Mouse (Mus musculus): Measurements from ENCODE around the gene Txndc16.

Gene Txndc16

DNA sequence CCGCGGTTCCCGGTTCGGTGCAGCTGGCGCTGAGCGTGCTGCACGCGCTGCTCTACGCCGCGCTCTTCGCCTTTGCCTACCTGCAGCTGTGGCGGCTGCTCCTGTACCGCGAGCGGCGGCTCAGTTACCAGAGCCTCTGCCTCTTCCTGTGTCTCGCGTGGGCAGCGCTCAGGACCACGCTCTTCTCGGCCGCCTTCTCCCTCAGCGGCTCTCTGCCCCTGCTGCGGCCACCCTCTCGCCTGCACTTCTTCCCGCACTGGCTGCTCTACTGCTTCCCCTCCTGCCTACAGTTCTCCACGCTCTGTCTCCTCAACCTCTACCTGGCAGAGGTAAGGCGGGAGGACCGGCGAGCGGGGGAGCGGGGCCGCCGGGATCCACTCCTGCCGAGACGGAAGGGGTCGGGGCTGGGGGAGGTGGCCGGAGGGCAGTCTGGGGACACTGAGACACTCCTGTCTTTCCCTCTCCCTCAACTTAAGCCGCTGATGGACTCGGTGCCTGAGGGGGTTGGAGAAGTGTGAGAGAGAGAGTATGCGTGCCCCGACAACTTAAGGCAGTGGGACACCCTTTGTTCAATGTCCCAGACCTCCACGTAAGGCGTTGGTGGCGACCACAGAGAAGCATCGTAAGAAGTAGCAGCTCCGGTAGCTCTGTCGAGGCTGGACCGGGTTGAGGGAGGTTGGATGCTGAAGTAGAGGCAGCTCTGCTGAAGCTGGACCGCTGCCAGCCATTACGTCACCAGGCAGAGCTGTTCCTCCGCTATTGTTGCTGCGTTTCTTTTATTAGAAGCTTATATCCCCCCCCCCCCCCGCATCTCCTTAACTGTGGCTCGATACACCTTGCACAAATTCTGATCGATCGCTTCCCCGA is at the start of gene Txndc16:
TSS of gene Txndc16 (minus strand) at position 239 of the 867 bp plus-strand sequence.
- DNase-seq (ENCODE audit: low spot score) = peak; percentile 80

GRCm38 (mm10) chr14:45263831-45264592 is 43.9 kb upstream of the Txndc16 start:
- DNase-seq (ENCODE audit: low spot score) = no peak

DNA sequence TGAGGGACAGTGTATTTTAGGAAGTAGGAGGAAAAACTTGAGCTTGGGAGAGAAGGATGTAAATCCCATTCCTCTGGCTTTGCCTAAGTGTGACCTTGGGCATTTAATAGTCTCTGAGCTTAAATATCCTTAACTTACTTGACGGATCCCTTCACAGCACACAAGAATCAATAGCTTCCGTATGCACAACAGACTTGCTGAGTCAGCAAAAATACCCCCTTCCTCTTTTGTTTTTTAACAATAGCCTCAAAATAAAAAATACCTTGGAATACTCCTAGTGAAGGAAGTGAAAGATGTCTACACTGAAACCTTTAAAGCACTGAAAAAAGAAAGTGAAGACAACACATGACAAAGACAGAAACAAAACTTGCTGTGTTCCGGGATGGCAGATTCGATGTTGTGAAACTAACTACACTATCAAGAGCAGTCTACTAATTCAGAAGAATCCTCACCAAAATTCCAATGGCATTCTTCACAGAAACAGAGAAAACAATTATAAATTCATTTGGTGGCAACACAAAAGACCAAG is 31.5 kb upstream of the Txndc16 start:
- DNase-seq (ENCODE audit: low spot score) = no peak

- no peak for DNase-seq (ENCODE audit: low spot score)
These were observed 21.5 kb upstream of the Txndc16 start for GRCm38 (mm10) chr14:45241613-45242012.

GRCm38 (mm10) chr14:45239042-45239441 is 18.9 kb upstream of the Txndc16 start:
- DNase-seq (ENCODE audit: low spot score) = no peak

DNA sequence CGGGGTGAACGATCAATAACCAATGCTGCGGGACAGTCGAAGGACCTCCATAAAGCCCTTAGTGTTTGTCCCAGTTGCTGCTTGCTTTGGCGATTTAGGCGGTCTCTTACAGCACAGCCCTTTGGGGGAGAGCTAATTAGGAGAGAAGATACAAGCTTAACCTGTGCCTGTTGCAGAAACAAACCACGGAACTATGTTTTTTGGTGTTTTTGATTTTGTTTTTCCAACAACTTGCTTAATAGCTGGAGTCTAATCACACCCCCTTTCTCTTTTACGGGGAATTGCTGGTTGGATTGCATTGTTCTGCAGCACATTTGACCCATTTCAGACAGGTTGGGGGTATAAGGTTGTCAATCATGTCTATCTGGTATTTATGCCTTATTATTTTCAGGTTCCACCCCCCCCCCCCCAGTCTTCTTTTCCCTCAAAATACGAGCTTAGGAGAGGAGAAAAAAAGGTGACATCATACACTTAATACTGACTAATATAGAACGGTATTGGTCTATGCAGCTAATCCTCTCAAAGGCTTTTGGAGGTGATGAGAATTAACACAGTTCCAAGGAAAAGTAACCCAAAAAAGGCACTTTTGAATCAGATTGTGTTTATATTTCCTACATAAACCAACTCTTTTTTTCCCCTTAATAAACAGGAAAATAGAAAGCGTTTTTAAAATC is 966 bp upstream of the Txndc16 start:
- DNase-seq (ENCODE audit: low spot score) = no peak

GRCm38 (mm10) chr14:45219281-45220089 is 643 bp downstream of the Txndc16 start, which contains the start of gene Gpr137c:
Gene Gpr137c, plus strand, starts transcription at chr14:45219717.
- DNase-seq (ENCODE audit: low spot score) = peak; percentile 99

- no peak for DNase-seq (ENCODE audit: low spot score)
These were observed 2.4 kb downstream of the Txndc16 start for GRCm38 (mm10) chr14:45217693-45218092.

DNA sequence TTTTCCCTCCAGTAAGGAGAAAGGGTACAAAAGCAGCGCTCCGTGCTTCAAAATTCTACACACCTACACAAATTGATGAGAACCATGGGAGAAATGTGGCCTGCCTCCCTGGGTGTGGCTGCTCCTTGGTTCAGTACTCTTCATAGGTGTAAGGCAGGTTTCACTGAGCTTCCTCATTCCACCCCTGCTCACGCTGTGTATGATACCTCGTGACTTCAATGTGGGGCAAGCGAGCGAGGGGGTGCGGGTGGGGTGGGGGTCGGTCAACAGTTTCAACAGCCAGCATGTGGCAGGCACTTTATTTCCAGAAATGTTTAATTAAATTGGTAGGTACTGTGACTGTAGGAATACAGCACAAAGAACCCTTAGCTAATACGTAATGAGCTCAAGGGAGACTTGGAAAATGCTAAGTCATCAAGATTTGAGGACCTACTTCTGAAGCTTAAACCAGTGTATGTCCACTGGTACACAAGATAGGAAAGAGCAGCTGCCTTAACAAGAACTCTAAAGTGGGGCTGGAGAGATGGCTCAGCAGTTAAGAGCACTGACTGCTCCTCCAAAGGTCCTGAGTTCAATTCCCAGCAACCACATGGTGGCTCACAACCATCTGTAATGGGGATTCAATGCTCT is 3.3 kb downstream of the Txndc16 start:
- DNase-seq (ENCODE audit: low spot score) = no peak

DNA sequence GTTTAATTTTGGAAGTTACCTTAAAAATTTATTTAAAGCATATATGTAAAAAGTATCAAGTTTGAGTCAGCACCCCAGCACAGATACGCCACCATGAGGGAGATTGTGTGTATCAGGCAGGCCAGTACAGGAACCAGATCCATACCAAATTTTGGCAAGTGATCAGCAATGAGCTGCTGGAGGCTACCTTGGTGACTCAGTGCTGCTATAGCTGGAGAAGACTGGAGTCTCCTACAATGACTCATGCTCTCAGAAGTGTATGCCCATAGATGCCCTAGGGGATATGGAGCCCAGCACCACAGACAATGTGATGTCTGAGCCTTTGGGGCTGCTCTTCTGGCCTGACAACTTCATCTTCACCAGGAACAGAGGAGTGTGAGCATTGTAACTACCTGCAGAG is 8.7 kb downstream of the Txndc16 start:
- no peak for DNase-seq (ENCODE audit: low spot score)

DNA sequence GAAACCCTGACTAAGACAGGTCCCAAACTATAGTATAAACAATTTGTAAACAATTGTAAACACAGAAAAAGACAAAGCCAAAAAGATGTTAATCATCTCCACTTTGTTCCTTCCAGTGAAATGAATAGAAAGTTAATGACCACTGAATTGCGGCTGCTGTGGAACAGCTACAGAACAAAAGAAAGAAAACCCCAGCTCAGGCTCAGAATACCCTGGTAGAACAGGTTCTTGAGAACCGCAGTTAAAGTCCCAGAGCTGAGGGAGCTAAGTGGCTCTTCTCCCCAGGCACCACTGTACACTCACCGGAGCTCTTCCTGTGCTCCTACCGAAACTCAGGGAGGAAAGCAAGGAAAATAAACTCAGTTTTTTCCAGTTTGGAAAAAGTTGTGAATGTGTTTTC is 9.4 kb downstream of the Txndc16 start:
- no peak for DNase-seq (ENCODE audit: low spot score)

DNA sequence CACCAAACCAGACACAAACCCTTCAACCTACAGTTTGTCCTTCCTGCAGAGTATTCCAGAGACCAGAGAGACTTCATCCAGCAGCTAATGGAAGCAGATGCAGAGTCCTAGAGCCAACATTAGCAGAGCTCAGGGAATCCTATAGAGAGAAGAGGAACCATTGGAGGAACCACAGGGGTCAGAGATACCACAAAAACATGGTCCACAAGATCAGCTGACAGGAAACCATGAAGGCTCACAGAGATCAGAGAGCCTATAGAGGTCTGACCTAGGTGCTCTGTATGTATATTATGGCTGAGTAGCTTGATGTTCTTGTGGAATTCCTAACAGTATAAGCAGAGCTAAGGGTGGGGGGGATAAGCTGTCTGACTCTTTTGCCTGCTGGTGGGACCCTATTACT is 19.5 kb downstream of the Txndc16 start:
- no peak for DNase-seq (ENCODE audit: low spot score)

GRCm38 (mm10) chr14:45190999-45191398 is 29.1 kb downstream of the Txndc16 start:
- DNase-seq (ENCODE audit: low spot score) = no peak

DNA sequence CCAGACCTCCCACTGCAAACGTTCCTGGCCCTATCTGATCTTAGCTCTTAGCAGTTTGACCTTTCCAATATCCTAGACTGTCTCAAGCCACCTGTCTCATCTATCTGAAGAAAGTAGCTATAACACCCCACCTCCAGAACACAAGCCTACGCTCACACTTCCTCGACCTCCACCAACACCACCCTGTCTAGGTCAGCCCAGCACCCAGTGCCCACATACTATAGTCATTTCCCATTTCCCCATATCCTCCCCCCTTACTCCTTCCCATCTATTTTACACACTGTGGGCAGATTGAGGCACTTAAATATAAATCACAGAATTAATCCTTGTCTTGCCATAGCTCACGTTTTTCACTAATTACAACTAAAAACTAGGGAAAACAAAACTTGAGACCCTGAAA is 38.5 kb downstream of the Txndc16 start:
- DNase-seq (ENCODE audit: low spot score) = no peak

DNA sequence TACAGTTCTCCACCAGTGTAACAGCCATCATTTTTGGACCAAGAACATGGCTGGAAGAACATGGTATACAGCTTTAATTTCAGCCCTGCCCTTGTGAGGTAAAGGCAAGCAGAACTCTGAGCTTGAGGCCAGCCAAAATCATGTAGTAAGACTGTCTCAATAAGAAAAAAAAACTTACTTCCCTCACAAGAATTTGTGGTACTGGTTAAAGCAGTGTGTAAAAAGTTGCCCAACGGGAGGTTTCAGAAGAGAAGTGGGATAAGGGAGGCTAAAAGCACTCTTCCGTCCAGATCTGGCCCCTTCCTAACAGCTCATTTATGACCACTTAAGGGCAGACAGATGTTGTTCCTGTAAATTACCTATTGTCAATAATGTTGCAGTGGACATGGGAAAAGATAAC is 40.5 kb downstream of the Txndc16 start:
- no peak for DNase-seq (ENCODE audit: low spot score)

DNA sequence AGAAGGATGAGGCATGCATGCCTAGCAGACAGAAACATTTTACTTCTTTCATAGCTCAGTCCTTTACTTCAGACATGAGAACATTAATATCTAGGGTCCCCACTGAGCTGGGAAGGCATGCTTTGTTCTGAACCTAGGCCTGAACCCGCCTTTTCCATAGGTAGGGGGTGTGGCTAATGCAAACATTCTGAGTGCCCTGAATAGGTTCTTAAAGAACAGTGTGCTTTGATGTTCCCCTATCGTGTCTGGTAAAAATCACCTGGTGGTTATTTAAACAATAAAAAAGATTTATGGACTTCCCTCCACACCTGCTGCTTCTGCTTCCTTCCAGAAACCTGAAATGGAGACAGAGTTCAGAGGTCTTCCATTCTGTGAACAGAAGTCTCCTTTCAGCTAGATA is 40.9 kb downstream of the Txndc16 start:
- no peak for DNase-seq (ENCODE audit: low spot score)

GRCm38 (mm10) chr14:45175012-45175740 is 45.0 kb downstream of the Txndc16 start:
- DNase-seq (ENCODE audit: low spot score) = no peak

DNA sequence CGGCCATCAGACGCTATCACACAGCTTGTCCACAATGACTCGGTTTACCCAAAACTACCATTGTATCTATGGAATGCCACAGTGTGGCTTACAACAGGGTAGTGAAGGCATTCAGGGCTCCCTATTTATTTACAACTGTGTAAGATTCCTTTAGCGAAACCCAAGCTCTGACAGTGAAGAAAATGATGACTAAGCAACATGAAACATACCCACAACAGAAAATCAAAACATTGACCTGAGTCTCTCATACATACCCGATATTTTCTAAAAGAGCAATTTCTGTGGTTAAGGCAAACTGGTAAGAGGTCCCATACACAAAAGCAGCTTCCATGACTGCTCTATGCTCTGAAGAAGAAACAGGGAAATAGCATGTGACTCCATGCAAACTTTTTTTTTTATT is 47.9 kb downstream of the Txndc16 start:
- DNase-seq (ENCODE audit: low spot score) = no peak

- no peak for DNase-seq (ENCODE audit: low spot score)
These were observed 52.8 kb downstream of the Txndc16 start for GRCm38 (mm10) chr14:45167366-45167765.

DNA sequence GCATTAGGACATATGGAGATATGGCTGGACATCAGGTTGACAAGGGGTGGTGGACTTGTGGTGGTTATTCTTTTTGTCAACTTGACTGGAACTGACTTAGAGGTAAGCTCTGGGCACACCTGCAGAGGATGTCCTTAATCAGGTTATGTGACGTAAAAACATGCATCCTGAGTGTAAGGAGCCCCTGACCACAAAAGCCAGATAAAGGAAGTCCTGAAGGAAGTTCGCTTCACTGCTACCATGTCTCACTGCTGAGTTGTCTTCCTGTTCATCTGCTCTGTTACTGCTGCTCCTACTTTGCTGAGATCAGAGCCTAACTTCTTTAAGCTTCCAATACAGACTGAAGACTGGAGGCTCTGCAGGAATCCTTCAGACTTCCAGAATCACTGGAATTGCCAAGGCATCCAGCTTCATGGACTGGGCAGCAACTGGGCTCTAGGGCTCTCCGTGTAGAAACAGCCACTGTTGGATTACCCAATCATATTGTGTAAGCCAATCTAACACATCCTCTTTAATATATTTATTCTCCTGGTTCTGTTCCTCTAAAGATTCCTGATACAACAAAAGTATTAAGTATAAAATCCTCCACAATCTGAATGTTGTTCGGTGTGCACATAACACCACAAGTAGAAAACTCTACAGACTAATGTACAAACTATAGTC is 64.5 kb downstream of the Txndc16 start:
- DNase-seq (ENCODE audit: low spot score) = no peak
